ENCODE assay signal across 16 mouse cellular contexts in genomic region chr4:131459746-131460145, GRCm38 (mm10).
"Had no signal": no experiment of that assay in that cellular context is flagged by ENCODE, and none has a peak within 500 bp of the region (broad histone marks: within the 10 kb centered on the region; RNA-seq: fewer than 3 reads in every experiment).

No protein-coding gene starts in this region.

- H3K9me3 ChIP-seq: liver, embryonic 13.5 days; midbrain, embryonic 13.5 days; neural tube, embryonic 13.5 days had no signal

- H3K4me3 ChIP-seq: liver, embryonic 13.5 days; midbrain, embryonic 13.5 days; neural tube, embryonic 13.5 days had no signal

- H3K36me3 ChIP-seq: liver, embryonic 13.5 days; midbrain, embryonic 13.5 days; neural tube, embryonic 13.5 days had no signal

- H3K4me2 ChIP-seq: liver, embryonic 13.5 days; midbrain, embryonic 13.5 days; neural tube, embryonic 13.5 days had no signal

- DNase-seq: kidney, adult 18-20 months; kidney, adult 9 months; kidney, postnatal 14 days; kidney, postnatal 4 days; liver, embryonic 13.5 days; lung, adult 2 months; lung, postnatal 14 days; lung, postnatal 4 days; retina, postnatal 1 day; right cerebral cortex, postnatal 25 days; spleen, adult 18-20 months; thymus, adult 2 months; thymus, postnatal 14 days; thymus, postnatal 4 days had no signal

- H3K27me3 ChIP-seq: liver, embryonic 13.5 days; midbrain, embryonic 13.5 days had no signal

- H3K4me1 ChIP-seq: liver, embryonic 13.5 days had no signal

- H3K9ac ChIP-seq: liver, embryonic 13.5 days; midbrain, embryonic 13.5 days; neural tube, embryonic 13.5 days had no signal

- ATAC-seq: midbrain, embryonic 13.5 days had no signal

- H3K27ac ChIP-seq: liver, embryonic 13.5 days; midbrain, embryonic 13.5 days had no signal
